ENCODE assay signal across 15 mouse cellular contexts in genomic region chr13:54374106-54374706, GRCm38 (mm10). TPM values are rescaled to one million over a fixed set of nuclear protein-coding genes. Genes with fewer than 3 reads are reported as not detected.
A peak's percentile ranks its signal among the peaks of the same experiment; 100 is the strongest.
DNase-seq lines count a peak whose midpoint lies in the region; ATAC-seq and TF ChIP-seq lines count a peak whose summit lies in the region.
"Had no signal": no experiment of that assay in that cellular context is flagged by ENCODE, and none has a peak within 500 bp of the region (broad histone marks: within the 10 kb centered on the region; RNA-seq: fewer than 3 reads in every experiment).

No protein-coding gene starts in this region.

- no peak for ATAC-seq in midbrain, embryonic 12.5 days (ENCODE audit: low FRiP score, low read depth)
- ATAC-seq in midbrain, embryonic 11.5 days (ENCODE audit: low FRiP score), result no peak
- ATAC-seq in forebrain, embryonic 15.5 days (replicated peaks), result no peak
- ATAC-seq in midbrain, embryonic 16.5 days, result no peak
- no peak for ATAC-seq in erythroblast, adult 5-6 weeks (replicated peaks; ENCODE audit: low FRiP score, poor library complexity, severe bottlenecking)

- peak; percentile 42 to 49 for DNase-seq in cerebellum, adult 2 months
- DNase-seq in cerebellum, postnatal 4 days (ENCODE audit: low spot score in 2 of 2), result no peak
- no peak for DNase-seq in midbrain, embryonic 11.5 days (ENCODE audit: low spot score, missing footprints)
- DNase-seq in yolk sac, embryonic 10.5 days (ENCODE audit: low spot score), result no peak
- DNase-seq: adrenal gland, postnatal 14 days; heart, postnatal 14 days; kidney, adult 18-20 months; liver, embryonic 13.5 days; lung, postnatal 14 days had no signal

- peak overlapping the region; percentile 71 for H3K27ac ChIP-seq in cerebellum, adult 2 months (ENCODE audit: insufficient read depth, low read length)
- no peak overlapping the region for H3K27ac ChIP-seq in midbrain, embryonic 12.5 days (replicated peaks)
- H3K27ac ChIP-seq in midbrain, embryonic 11.5 days (ENCODE audit: low read depth, low read length), result no peak overlapping the region
- peak overlapping the region; percentile 36 for H3K27ac ChIP-seq in forebrain, embryonic 15.5 days (replicated peaks)
- peak overlapping the region; percentile 1; the same call in 1 of the 2 replicates for H3K27ac ChIP-seq in midbrain, embryonic 16.5 days (ENCODE audit: low read length)
- H3K27ac ChIP-seq: embryonic facial prominence, embryonic 13.5 days; liver, embryonic 13.5 days had no signal

- peaks cover 6% of the 10 kb centered on the region; the same call in 1 of the 2 replicates for H3K9me3 ChIP-seq in midbrain, embryonic 12.5 days
- no peaks in the 10 kb centered on the region for H3K9me3 ChIP-seq in midbrain, embryonic 11.5 days (ENCODE audit: control insufficient read depth, low read length)
- H3K9me3 ChIP-seq in forebrain, embryonic 15.5 days, result no peaks in the 10 kb centered on the region
- H3K9me3 ChIP-seq in midbrain, embryonic 16.5 days (replicated peaks; ENCODE audit: control insufficient read depth, low read length, poor library complexity, severe bottlenecking), result no peaks in the 10 kb centered on the region
- H3K9me3 ChIP-seq: embryonic facial prominence, embryonic 13.5 days; liver, embryonic 13.5 days had no signal

- peak; percentile 18; the same call in 1 of the 2 replicates for TF ChIP-seq POLR2A in cerebellum, adult 2 months (IDR thresholded peaks at IDR 0.05; ENCODE audit: borderline replicate concordance, insufficient read depth, low read length)

- H3K4me1 ChIP-seq in cerebellum, adult 2 months (ENCODE audit: control insufficient read depth, insufficient read depth, low read length), result peaks cover 23% of the 10 kb centered on the region; the same call in 1 of the 2 replicates
- H3K4me1 ChIP-seq in midbrain, embryonic 12.5 days, result peaks cover 44% of the 10 kb centered on the region
- H3K4me1 ChIP-seq in midbrain, embryonic 11.5 days (ENCODE audit: control insufficient read depth, insufficient read depth, low read length), result peaks cover 19% of the 10 kb centered on the region
- peaks cover 47% of the 10 kb centered on the region for H3K4me1 ChIP-seq in forebrain, embryonic 15.5 days
- peaks cover 37% of the 10 kb centered on the region for H3K4me1 ChIP-seq in midbrain, embryonic 16.5 days (ENCODE audit: control insufficient read depth, insufficient read depth, low read length)

- TF ChIP-seq CTCF in cerebellum, adult 2 months (IDR thresholded peaks at IDR 0.05; ENCODE audit: borderline replicate concordance, insufficient read depth, low read depth, low read length), result no peak

- no peak overlapping the region for H3K9ac ChIP-seq in midbrain, embryonic 12.5 days (replicated peaks)
- H3K9ac ChIP-seq in midbrain, embryonic 11.5 days (ENCODE audit: low read length), result no peak overlapping the region
- H3K9ac ChIP-seq in forebrain, embryonic 15.5 days (replicated peaks), result 0 out of 2 replicates have a peak overlapping the region, but pooled peaks have one; percentile 16
- peak overlapping the region; percentile 36; the same call in 1 of the 2 replicates for H3K9ac ChIP-seq in midbrain, embryonic 16.5 days (ENCODE audit: low read depth, low read length)
- H3K9ac ChIP-seq: embryonic facial prominence, embryonic 13.5 days; liver, embryonic 13.5 days had no signal

- H3K36me3 ChIP-seq in midbrain, embryonic 12.5 days, result no peaks in the 10 kb centered on the region
- no peaks in the 10 kb centered on the region for H3K36me3 ChIP-seq in midbrain, embryonic 11.5 days (ENCODE audit: control insufficient read depth, insufficient read depth, low read length)
- no peaks in the 10 kb centered on the region for H3K36me3 ChIP-seq in forebrain, embryonic 15.5 days
- 0 out of 2 replicates have a peak, but pooled peaks cover 4% of the 10 kb centered on the region for H3K36me3 ChIP-seq in midbrain, embryonic 16.5 days (ENCODE audit: control insufficient read depth, insufficient read depth, low read length)
- H3K36me3 ChIP-seq: liver, embryonic 13.5 days had no signal

- WGBS in cerebellum, adult 2 months, result 23% methylated on average over 9 of the region's 9 CpGs
- WGBS in midbrain, embryonic 12.5 days, result 39% methylated on average over 9 of the region's 9 CpGs
- WGBS in midbrain, embryonic 11.5 days, result 46% methylated on average over 9 of the region's 9 CpGs
- WGBS in forebrain, embryonic 15.5 days, result 27% methylated on average over 9 of the region's 9 CpGs
- 33% methylated on average over 9 of the region's 9 CpGs for WGBS in midbrain, embryonic 16.5 days

- H3K4me2 ChIP-seq in midbrain, embryonic 12.5 days (replicated peaks), result peak overlapping the region; percentile 17; the same call in 1 of the 2 replicates
- H3K4me2 ChIP-seq in midbrain, embryonic 11.5 days, result no peak overlapping the region
- H3K4me2 ChIP-seq in forebrain, embryonic 15.5 days (replicated peaks), result peak overlapping the region; percentile 23
- H3K4me2 ChIP-seq in midbrain, embryonic 16.5 days (ENCODE audit: low read length), result peak overlapping the region; percentile 79
- H3K4me2 ChIP-seq: embryonic facial prominence, embryonic 13.5 days; liver, embryonic 13.5 days had no signal

- H3K4me3 ChIP-seq in cerebellum, adult 2 months (replicated peaks; ENCODE audit: insufficient read depth, low read depth, low read length), result peak overlapping the region; percentile 73
- H3K4me3 ChIP-seq in midbrain, embryonic 12.5 days, result no peak overlapping the region
- no peak overlapping the region for H3K4me3 ChIP-seq in midbrain, embryonic 11.5 days (ENCODE audit: low read depth, low read length)
- H3K4me3 ChIP-seq in forebrain, embryonic 15.5 days, result peak overlapping the region; percentile 4; the same call in 1 of the 2 replicates
- no peak overlapping the region for H3K4me3 ChIP-seq in midbrain, embryonic 16.5 days (ENCODE audit: low read depth, low read length)
- H3K4me3 ChIP-seq: embryonic facial prominence, embryonic 13.5 days; liver, embryonic 13.5 days had no signal

- H3K27me3 ChIP-seq in cerebellum, adult 2 months (ENCODE audit: control insufficient read depth, insufficient read depth, low read length), result no peaks in the 10 kb centered on the region
- H3K27me3 ChIP-seq in midbrain, embryonic 12.5 days, result peaks cover 22% of the 10 kb centered on the region
- peaks cover 16% of the 10 kb centered on the region for H3K27me3 ChIP-seq in midbrain, embryonic 11.5 days (ENCODE audit: control insufficient read depth, insufficient read depth, low read length)
- no peaks in the 10 kb centered on the region for H3K27me3 ChIP-seq in forebrain, embryonic 15.5 days
- no peaks in the 10 kb centered on the region for H3K27me3 ChIP-seq in midbrain, embryonic 16.5 days (ENCODE audit: control insufficient read depth, insufficient read depth, low read depth, low read length)

RNA-seq across cellular contexts. Expression of gene Cplx2, which starts 3.1 kb away (rescaled TPM):
- 361 and 392 TPM in 2 replicates for polyA plus RNA-seq in cerebellum, adult 2 months (2012; rRNA removed)
- polyA plus RNA-seq in midbrain, embryonic 12.5 days (2016; fragmentation: Nextera tagmentation; extraction: Ambion mirVana), result 22.0 and 22.6 TPM in 2 replicates
- 14.7 and 14.8 TPM in 2 replicates for polyA plus RNA-seq in midbrain, embryonic 11.5 days (2014; fragmentation: Nextera tagmentation; extraction: Ambion mirVana)
- 26.8 and 30.2 TPM in 2 replicates for polyA plus RNA-seq in forebrain, embryonic 15.5 days (2015; fragmentation: Nextera tagmentation; extraction: Ambion mirVana)
- polyA plus RNA-seq in midbrain, embryonic 16.5 days (2015; fragmentation: Nextera tagmentation; extraction: Ambion mirVana), result 25.8 and 30.8 TPM in 2 replicates
- not detected in 2 replicates for total RNA-seq in erythroblast, adult 5-6 weeks (2015; ENCODE audit: low replicate concordance)
- 0.34 TPM in 1 of 2 replicates, not detected in the other for total RNA-seq in erythroblast, adult 5-6 weeks (2017; ENCODE audit: low replicate concordance)
- total RNA-seq: monocyte, adult 5-6 weeks had no signal

Comparison
In these comparisons a context has a peak if more than half of its experiments do, and no peak if none do; other contexts are left out.
1. DNase-seq: peak in cerebellum, adult 2 months (2 of 2); none in cerebellum, postnatal 4 days (0 of 2), midbrain, embryonic 11.5 days (single experiment) and yolk sac, embryonic 10.5 days (single experiment).
2. H3K27ac ChIP-seq: peak in cerebellum, adult 2 months (single experiment), forebrain, embryonic 15.5 days (single experiment) and midbrain, embryonic 16.5 days (single experiment); none in midbrain, embryonic 12.5 days (single experiment) and midbrain, embryonic 11.5 days (single experiment).
3. H3K9ac ChIP-seq: peak in forebrain, embryonic 15.5 days (single experiment) and midbrain, embryonic 16.5 days (single experiment); none in midbrain, embryonic 12.5 days (single experiment) and midbrain, embryonic 11.5 days (single experiment).
4. H3K4me3 ChIP-seq: peak in cerebellum, adult 2 months (single experiment) and forebrain, embryonic 15.5 days (single experiment); none in midbrain, embryonic 12.5 days (single experiment), midbrain, embryonic 11.5 days (single experiment) and midbrain, embryonic 16.5 days (single experiment).
5. RNA of gene Cplx2, which starts 3.1 kb away (polyA plus RNA-seq): 361 to 392 TPM in cerebellum, adult 2 months; 25.8 to 30.8 TPM in midbrain, embryonic 16.5 days, 26.8 to 30.2 TPM in forebrain, embryonic 15.5 days, 22.0 to 22.6 TPM in midbrain, embryonic 12.5 days and 14.7 to 14.8 TPM in midbrain, embryonic 11.5 days; every median in the first group is over 10 times any median in the second.